Mouse (Mus musculus) lung, postnatal 10 days (tissue): ENCODE measurements at regions not wholly inside any gene's neighbourhood (a gene's known extent, or its start where the extent isn't known, plus 50 kb on each side); places are given as distances from the start of the nearest gene placed in this dataset.

Experiments
- DNase-seq: peaks from one replicate; pipeline ENCODE4 v3.0.0; 2021

- peak; percentile 3 for DNase-seq
These were observed 394.7 kb upstream of the Slitrk6 start for GRCm38 (mm10) chr14:111149653-111150052.

- no peak for DNase-seq
These were observed 361.7 kb upstream of the Slitrk6 start for GRCm38 (mm10) chr14:111116600-111116999.

GRCm38 (mm10) chr14:111103579-111103978 is 348.6 kb upstream of the Slitrk6 start:
- DNase-seq = no peak

- no peak for DNase-seq
These were observed 345.3 kb upstream of the Slitrk6 start for GRCm38 (mm10) chr14:111100257-111100656.

GRCm38 (mm10) chr14:111096229-111096628 is 341.3 kb upstream of the Slitrk6 start:
- DNase-seq = no peak

- DNase-seq = no peak
These were observed 319.6 kb upstream of the Slitrk6 start for GRCm38 (mm10) chr14:111074517-111074916.

GRCm38 (mm10) chr14:111073529-111073928 is 318.6 kb upstream of the Slitrk6 start:
- DNase-seq = no peak
